Mouse (Mus musculus) liver, postnatal 0 days (tissue): ENCODE measurements around the gene Foxo3.

Experiments used
- CTCF ChIP-seq: sonication (generic); IDR thresholded peaks from 2 replicates; pipeline ENCODE4 v1.5.1; 2016; ENCODE audit warnings: antibody characterized with exemption, low read depth
- EP300 ChIP-seq: IDR thresholded peaks from 2 replicates; pipeline ENCODE4 v1.6.1; 2016; ENCODE audit warnings: antibody characterized with exemption, low read depth, mild to moderate bottlenecking

- TF ChIP-seq CTCF = no peak
- peak; percentile 98 for TF ChIP-seq EP300
Observed at GRCm38 (mm10) chr10:42260523-42260922, 16.0 kb downstream of the Foxo3 start.
